Mouse (Mus musculus): ENCODE results near the gene Mcm7. TPM values are rescaled to one million over a fixed set of nuclear protein-coding genes. Genes with fewer than 3 reads are reported as not detected.

Gene Mcm7
- total RNA-seq, 2 experiments from 2014 or later = 8.6 to 9.0 TPM

- peak; percentile 65 for TF ChIP-seq CTCF (IDR thresholded peaks at IDR 0.05)
- Histone ChIP-seq H3K27ac (no peak overlapping the region), H3K4me3 (no peak overlapping the region)
- no peak for DNase-seq
- intact Hi-C loops (cut with DNase I) = no loop called here
Observed at GRCm38 (mm10) chr5:138137935-138138549, 34.2 kb downstream of the Mcm7 start.

- DNase-seq = no peak
- no peak for TF ChIP-seq CTCF (IDR thresholded peaks at IDR 0.05)
- Histone ChIP-seq H3K27ac (no peak overlapping the region), H3K4me3 (no peak overlapping the region)
- intact Hi-C loops (cut with DNase I) = no loop called here
Observed at GRCm38 (mm10) chr5:138137257-138137656, 35.0 kb downstream of the Mcm7 start.

- intact Hi-C loops (cut with DNase I) = no loop called here
- Histone ChIP-seq H3K27ac (no peak overlapping the region), H3K4me3 (no peak overlapping the region)
- no peak for DNase-seq
- no peak for TF ChIP-seq CTCF (IDR thresholded peaks at IDR 0.05)
Observed at GRCm38 (mm10) chr5:138132425-138133064, 39.7 kb downstream of the Mcm7 start.

GRCm38 (mm10) chr5:138118041-138118440 is 54.2 kb downstream of the Mcm7 start:
- TF ChIP-seq CTCF (IDR thresholded peaks at IDR 0.05) = no peak
- intact Hi-C loops (cut with DNase I) = no loop called here
- peak overlapping the region; percentile 90 for H3K4me3 ChIP-seq
- no peak for DNase-seq
- H3K27ac ChIP-seq = peak overlapping the region; percentile 99; the same call in 1 of the 2 replicates

- TF ChIP-seq CTCF (IDR thresholded peaks at IDR 0.05) = no peak
- intact Hi-C loops (cut with DNase I) = loop anchor here (1.0 to 2.0 kb wide), 3 partner anchors 33 to 77 kb away; partner anchors contain the start of genes Mblac1, Zfp113 and Zkscan1
- DNase-seq = no peak
- peak overlapping the region; percentile 99 for H3K27ac ChIP-seq
- H3K4me3 ChIP-seq = peak overlapping the region; percentile 90
Observed at GRCm38 (mm10) chr5:138117199-138118015, 54.8 kb downstream of the Mcm7 start.

DNA sequence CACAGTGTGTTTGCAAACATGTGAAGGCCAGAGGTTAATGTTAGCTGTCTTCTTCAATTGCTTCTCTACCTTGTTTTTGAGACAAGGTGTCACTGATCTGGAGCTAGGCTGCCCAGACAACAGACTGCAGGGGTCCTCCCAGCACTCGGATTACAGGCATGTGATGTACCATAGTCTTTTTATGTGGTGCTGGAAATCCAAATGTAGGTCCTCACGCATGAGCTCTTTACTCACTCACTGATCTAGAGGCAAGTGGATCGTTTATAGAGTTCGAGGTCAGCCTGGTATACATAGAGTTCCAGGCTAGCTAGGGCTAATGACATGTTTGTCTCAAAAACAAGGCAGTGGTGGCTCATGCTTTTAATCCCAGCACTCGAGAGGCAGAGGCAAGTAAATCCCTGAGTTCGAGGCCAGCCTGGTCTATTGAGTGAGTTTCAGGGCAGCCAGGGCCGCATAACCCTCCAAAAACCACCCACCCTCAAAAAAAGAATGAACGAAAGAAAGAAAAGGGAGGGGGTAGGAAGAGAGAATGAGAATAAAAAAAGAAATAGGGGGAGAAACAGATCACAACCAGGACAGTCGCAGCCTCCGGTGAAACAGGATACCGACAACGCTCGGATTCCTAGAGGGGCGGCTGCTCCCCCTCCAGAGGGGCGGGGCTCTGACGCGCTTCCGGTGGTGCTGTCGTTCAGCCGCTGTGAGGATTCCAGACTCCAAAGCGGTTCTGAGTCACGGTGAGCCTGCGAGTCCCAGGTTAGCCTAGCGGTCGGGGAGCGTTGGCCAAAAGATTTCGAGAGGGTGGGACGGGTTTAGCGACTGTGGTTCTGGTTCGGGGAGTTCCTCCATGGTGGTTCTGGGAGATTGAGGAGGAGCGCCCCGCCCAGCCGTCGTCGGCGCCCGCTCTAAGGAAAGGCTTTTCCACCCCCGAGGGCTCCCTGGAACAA is 55.7 kb downstream of the Mcm7 start, which contains the start of gene Zscan21:
Gene Zscan21 (plus strand): TSS at position 649 of the 944 bp plus-strand sequence.
- intact Hi-C loops (cut with DNase I) = loop anchor here (1.0 to 2.0 kb wide), 3 partner anchors 32 to 78 kb away; partner anchors contain the start of genes Mblac1, Zfp113 and Zkscan1
- Histone ChIP-seq H3K4me3 (peak within 1 kb of the TSS; percentile 90), H3K27ac (peak within 1 kb of the TSS; percentile 99)
- TF ChIP-seq CTCF (IDR thresholded peaks at IDR 0.05) = peak; percentile 28
- DNase-seq = peak; percentile 94

Small RNA genes lying within 50 kb of the gene (microRNA-seq; reads per million reads assigned to microRNA genes)
- gene Mir106b = 966 reads per million, percentile 76 among the genes with 10 or more reads in this experiment
- gene Mir25 = 324 reads per million, percentile 61 among the genes with 10 or more reads in this experiment
- gene Mir93 = 2,121 reads per million, percentile 83 among the genes with 10 or more reads in this experiment

Other genes starting within 250 kb of the Mcm7 start
- under 1 TPM; 0.31 to 0.51 TPM for gene Gjc3, start 209.3 kb downstream of the Mcm7 start, total RNA-seq (2021)
- not detected for gene Azgp1, start 190.9 kb downstream of the Mcm7 start, total RNA-seq (2021)
- not detected for gene Smok3a, start 151.2 kb downstream of the Mcm7 start, total RNA-seq (2021)
- not detected for gene Smok3b, start 151.0 kb downstream of the Mcm7 start, total RNA-seq (2021)
- not detected for gene Smok3c, start 119.2 kb downstream of the Mcm7 start, total RNA-seq (2021)
- 10 to 100 TPM; 10.7 to 10.8 TPM for gene Zkscan1, start 87.3 kb downstream of the Mcm7 start, total RNA-seq (2021)
- 10 to 100 TPM; 12.7 to 17.0 TPM for gene Zscan21, start 55.5 kb downstream of the Mcm7 start, total RNA-seq (2021)
- 1 to 10 TPM; 3.7 to 6.9 TPM for gene Zfp113, start 16.7 kb downstream of the Mcm7 start, total RNA-seq (2021)
- gene Cops6, start 11.4 kb downstream of the Mcm7 start, total RNA-seq (2021) = 100 to 1,000 TPM in 1 of 2 experiments, 10 to 100 TPM in 1; 97.7 to 111 TPM
- 10 to 100 TPM in 1 of 2 experiments, 1 to 10 TPM in 1; 8.4 to 10.3 TPM for gene Ap4m1, start 420 bp downstream of the Mcm7 start, total RNA-seq (2021)
- 10 to 100 TPM; 30.5 to 33.1 TPM for gene Taf6, start 15.0 kb upstream of the Mcm7 start, total RNA-seq (2021)
- gene Cnpy4, start 15.1 kb upstream of the Mcm7 start, total RNA-seq (2021) = 1 to 10 TPM; 2.3 to 4.2 TPM
- gene Mblac1, start 21.9 kb upstream of the Mcm7 start, total RNA-seq (2021) = 1 to 10 TPM; 1.3 to 1.4 TPM
- under 1 TPM; 0.26 to 0.28 TPM for gene Nxpe5, start 53.5 kb upstream of the Mcm7 start, total RNA-seq (2021)
- 10 to 100 TPM; 51.7 to 53.8 TPM for gene Lamtor4, start 83.1 kb upstream of the Mcm7 start, total RNA-seq (2021)
- 1 to 10 TPM; 2.3 to 2.6 TPM for gene BC037034, start 91.6 kb upstream of the Mcm7 start, total RNA-seq (2021)
- gene Gal3st4, start 100.4 kb upstream of the Mcm7 start, total RNA-seq (2021) = under 1 TPM; 0.13 to 0.42 TPM
- gene Gm43720, start 107.5 kb upstream of the Mcm7 start, total RNA-seq (2021) = not detected
- gene Gpc2, start 107.6 kb upstream of the Mcm7 start, total RNA-seq (2021) = under 1 TPM in 1 of 2 experiments, not detected in 1; 0.06 TPM
- not detected for gene Stag3, start 107.8 kb upstream of the Mcm7 start, total RNA-seq (2021)
- gene Pvrig, start 169.5 kb upstream of the Mcm7 start, total RNA-seq (2021) = not detected

Data from gastrocnemius, adult 2 months (tissue).